Mouse (Mus musculus) kidney, postnatal 0 days (tissue): ENCODE data around the gene Wipf2. TPM values are rescaled to one million over a fixed set of nuclear protein-coding genes. Genes with fewer than 3 reads are reported as not detected.
"Not testable (repeated sequence)": the region's sequence is repeated elsewhere in the genome, so short reads cannot be mapped to it uniquely, and the experiment has no call there.

ENCODE experiments used
- ATAC-seq: fragments of 200-750 bp; cut with Nextera tagmentation; replicated peaks from 2 replicates; pipeline ENCODE4 v1.8.0; 2017; ENCODE audit warnings: low read depth, moderate number of reproducible peaks, moderate TSS enrichment, moderate library complexity; ENCODE audit not compliant: low FRiP score
- DNase-seq: peaks from one replicate; pipeline ENCODE4 v3.0.0-alpha.2; 2016; ENCODE audit warnings: low spot score
- H3K27ac ChIP-seq: fragments of 300-500 bp; sonication (generic); 2 replicates; pipeline ENCODE4 v1.5.1; 2014; ENCODE audit warnings: mild to moderate bottlenecking
- H3K27me3 ChIP-seq: fragments of 300-500 bp; sonication (generic); 2 replicates; pipeline ENCODE4 v1.6.1; 2014; ENCODE audit warnings: low read length, mixed read lengths; ENCODE audit not compliant: insufficient read depth
- H3K36me3 ChIP-seq: fragments of 300-500 bp; sonication (generic); 2 replicates; pipeline ENCODE4 v1.6.1; 2014; ENCODE audit warnings: low read length, mixed read lengths; ENCODE audit not compliant: insufficient read depth
- H3K4me1 ChIP-seq: fragments of 300-500 bp; sonication (generic); replicated peaks from 2 replicates; pipeline ENCODE4 v1.6.1; 2014; ENCODE audit warnings: antibody characterized with exemption, low read length, mixed read lengths; ENCODE audit not compliant: insufficient read depth
- H3K4me2 ChIP-seq: fragments of 300-500 bp; sonication (generic); 2 replicates; pipeline ENCODE4 v1.6.1; 2014; ENCODE audit warnings: mild to moderate bottlenecking, low read length, moderate library complexity, mixed read lengths
- H3K4me3 ChIP-seq: fragments of 300-500 bp; sonication (generic); replicated peaks from 2 replicates; pipeline ENCODE4 v1.5.1; 2014; ENCODE audit warnings: low read depth, low read length
- H3K9ac ChIP-seq: fragments of 300-500 bp; sonication (generic); 2 replicates; pipeline ENCODE4 v1.6.1; 2014; ENCODE audit warnings: low read depth, low read length
- H3K9me3 ChIP-seq: fragments of 300-500 bp; sonication (generic); replicated peaks from 2 replicates; pipeline ENCODE4 v1.6.1; 2016; ENCODE audit warnings: low read length, inconsistent platforms, mixed read lengths
- CTCF ChIP-seq: IDR thresholded peaks from 2 replicates; pipeline ENCODE4 v1.5.1; 2016; ENCODE audit warnings: antibody characterized with exemption, low read depth, mild to moderate bottlenecking, moderate library complexity
- WGBS: fragments of 180-500 bp; shearing (Covaris S2); extraction: QIAGEN DNeasy Blood & Tissue Kit; methylation state at CpG from one replicate; pipeline ENCODE4 v1.1.7; 2014; 5-methylcytosine and 5-hydroxymethylcytosine counted together
- polyA plus RNA-seq: library from polyadenylated mRNA; unstranded; fragments of >200 nt; fragmentation: Nextera tagmentation; extraction: Ambion mirVana; gene quantifications from 2 replicates; pipeline ENCODE4 v1.2.1, GENCODE M21; 2015

The Wipf2 gene
- polyA plus RNA-seq, 1 experiment from 2014 or later: 3.4 TPM

DNA sequence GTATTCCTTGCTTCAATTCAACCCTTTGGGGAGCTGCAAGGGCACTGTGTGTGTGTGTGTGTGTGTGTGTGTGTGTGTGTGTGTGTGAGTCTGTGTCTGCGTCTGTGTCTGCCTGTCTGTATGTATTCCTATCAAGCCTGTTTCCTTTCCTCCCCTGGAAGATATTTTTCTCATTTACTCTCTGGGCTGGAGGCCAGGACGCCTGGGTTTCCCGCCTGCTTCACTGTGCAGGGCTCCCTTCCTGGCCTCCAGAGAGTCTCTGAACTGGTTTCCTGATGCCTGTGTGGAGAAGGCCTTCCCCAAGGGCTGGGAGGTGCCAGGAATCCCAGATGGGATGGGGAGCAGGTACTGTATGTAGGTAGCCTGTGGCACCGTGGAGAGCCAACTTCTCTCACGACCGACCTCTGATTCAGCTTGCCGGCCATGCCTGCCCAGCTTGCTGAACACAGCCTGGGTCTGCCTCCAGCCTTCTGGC lies 66.7 kb downstream of the Wipf2 start:
- H3K9me3 ChIP-seq: no peaks in the 10 kb centered on the region
- WGBS: 41% methylated on average over 7 of the region's 7 CpGs
- no peak overlapping the region for H3K4me3 ChIP-seq
- H3K4me1 ChIP-seq: peaks cover 70% of the 10 kb centered on the region
- H3K27ac ChIP-seq: peak overlapping the region; percentile 71
- DNase-seq (no peak), ATAC-seq (no peak)
- no peaks in the 10 kb centered on the region for H3K36me3 ChIP-seq
- 0 out of 2 replicates have a peak overlapping the region, but pooled peaks have one; percentile 84 for H3K4me2 ChIP-seq
- H3K9ac ChIP-seq: 0 out of 2 replicates have a peak overlapping the region, but pooled peaks have one; percentile 40
- no peaks in the 10 kb centered on the region for H3K27me3 ChIP-seq
- no peak for TF ChIP-seq CTCF

DNA sequence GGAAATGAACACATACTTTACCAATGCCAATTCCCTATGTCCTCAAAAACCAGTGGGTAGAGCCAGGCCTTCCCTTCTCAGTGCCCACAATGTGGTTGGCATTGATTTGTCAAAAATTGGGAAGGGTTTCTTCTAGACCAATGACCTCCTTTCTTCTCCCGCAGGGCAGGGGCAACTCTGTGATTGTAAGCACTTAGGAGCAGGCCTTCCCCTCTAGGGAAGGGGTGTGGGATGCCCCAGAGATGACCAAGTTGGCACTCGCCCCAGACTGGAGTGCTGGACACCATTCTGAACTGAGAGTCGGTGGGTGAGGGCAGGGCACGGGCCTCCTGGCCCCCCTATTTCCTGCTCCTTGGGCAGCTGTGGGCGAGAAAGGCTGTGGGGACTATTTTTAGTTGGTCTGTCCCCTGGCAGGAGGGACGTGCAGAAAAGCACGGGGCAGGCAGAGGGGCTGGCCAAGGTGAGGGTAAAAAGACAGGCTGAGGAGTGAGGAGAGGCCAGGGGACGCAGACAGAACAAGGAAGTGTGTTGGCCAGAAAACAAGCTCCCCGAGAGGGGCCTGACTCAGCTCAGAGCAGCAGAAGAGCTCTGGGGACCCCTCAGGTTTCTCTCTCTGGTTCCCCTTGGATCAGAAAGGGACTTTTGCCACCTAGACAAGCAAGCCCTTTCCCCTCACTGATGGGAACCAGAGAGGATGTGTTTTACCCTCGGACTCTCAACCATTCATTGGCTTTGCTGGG lies 67.5 kb downstream of the Wipf2 start:
- no peak for TF ChIP-seq CTCF
- H3K4me2 ChIP-seq: no peak overlapping the region
- no peaks in the 10 kb centered on the region for H3K27me3 ChIP-seq
- DNase-seq (no peak), ATAC-seq (no peak)
- WGBS: 35% methylated on average over 10 of the region's 10 CpGs
- H3K36me3 ChIP-seq: no peaks in the 10 kb centered on the region
- peak overlapping the region; percentile 71 for H3K27ac ChIP-seq
- H3K4me1 ChIP-seq: peaks cover 68% of the 10 kb centered on the region
- no peak overlapping the region for H3K4me3 ChIP-seq
- no peak overlapping the region for H3K9ac ChIP-seq
- H3K9me3 ChIP-seq: no peaks in the 10 kb centered on the region

DNA sequence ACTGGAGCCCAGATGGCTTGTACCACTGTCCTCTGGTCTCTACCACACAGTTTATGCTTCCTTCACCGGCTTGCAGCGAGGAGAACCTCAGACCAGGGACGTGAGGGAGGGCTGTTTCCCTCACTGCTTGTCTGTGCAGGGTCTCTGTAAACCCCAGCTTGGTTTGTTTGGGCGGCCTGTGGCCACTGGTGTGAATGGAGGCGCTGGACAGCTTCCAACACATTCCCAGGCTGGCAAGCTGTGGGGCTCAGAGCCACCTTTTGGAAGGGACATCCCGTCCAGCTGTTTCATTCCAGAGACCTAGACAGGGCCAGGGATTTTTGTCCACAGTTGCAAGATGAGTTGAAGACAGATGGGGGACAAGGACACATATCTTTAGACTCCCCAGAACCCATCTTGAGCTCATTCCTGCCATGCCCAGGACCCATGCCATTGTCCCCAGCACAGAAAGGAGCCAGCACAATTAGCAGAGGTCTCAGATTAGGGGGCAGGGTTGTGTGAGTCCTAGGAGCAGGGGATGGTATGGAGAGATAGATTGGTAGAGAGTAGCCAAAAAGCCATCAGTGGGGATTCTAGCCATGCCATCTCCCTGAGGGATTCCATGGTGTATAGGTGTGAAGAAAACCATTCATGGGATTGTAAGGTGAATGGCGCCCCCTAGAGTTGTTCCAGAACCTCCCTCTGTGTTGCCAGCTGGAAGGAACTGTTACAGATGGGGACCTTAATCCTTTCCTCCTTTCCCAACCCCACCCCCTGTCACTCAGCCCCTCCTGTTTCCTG lies 68.3 kb downstream of the Wipf2 start:
- H3K27me3 ChIP-seq: no peaks in the 10 kb centered on the region
- H3K27ac ChIP-seq: peak overlapping the region; percentile 71
- H3K9ac ChIP-seq: no peak overlapping the region
- no peaks in the 10 kb centered on the region for H3K36me3 ChIP-seq
- H3K4me3 ChIP-seq: no peak overlapping the region
- WGBS: 25% methylated on average over 7 of the region's 7 CpGs
- DNase-seq (no peak), ATAC-seq (no peak)
- peak; percentile 44 for TF ChIP-seq CTCF
- H3K4me1 ChIP-seq: peaks cover 68% of the 10 kb centered on the region
- H3K4me2 ChIP-seq: no peak overlapping the region
- H3K9me3 ChIP-seq: no peaks in the 10 kb centered on the region

DNA sequence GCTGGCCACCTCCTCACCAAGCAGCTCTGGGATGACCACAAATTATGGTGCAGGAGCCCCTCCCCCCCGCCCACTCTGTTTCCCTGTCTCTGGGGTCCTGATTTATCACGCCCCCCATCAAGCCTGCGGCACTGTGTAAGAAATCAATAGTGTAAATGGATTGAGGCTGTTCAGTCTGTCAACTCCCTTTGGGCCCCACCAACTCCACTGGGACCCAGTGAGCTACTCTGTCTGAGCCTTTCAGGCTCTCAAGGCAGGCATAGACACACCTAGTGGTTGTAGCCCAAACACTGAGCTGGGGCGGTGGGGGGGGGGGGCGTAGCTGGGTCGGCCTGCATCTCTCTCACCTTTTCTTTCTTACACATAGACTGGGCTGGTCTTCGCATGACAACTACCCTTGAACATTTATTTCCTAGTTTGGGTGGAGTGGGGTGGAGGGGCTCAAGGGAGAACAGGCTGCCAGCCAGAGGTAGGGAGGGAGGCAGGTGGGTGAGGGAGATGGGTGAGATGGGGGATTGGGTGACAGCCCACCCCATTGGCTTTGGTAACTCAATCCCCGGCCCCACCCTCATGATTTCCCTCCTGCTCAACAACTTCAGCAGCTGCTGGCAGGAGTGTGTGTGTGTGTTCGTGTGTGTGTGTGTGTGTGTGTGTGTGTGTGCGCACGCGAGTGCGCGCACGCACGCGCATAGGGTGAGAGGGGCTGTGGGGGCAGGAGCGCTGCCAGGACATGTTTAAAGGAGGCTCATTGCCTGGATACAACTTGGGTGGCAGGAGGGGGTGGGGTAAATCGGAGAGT lies 69.1 kb downstream of the Wipf2 start:
- no peak for TF ChIP-seq CTCF
- H3K9me3 ChIP-seq: no peaks in the 10 kb centered on the region
- no peak for ATAC-seq
- H3K9ac ChIP-seq: peak overlapping the region; percentile 23; the same call in 1 of the 2 replicates
- H3K36me3 ChIP-seq: no peaks in the 10 kb centered on the region
- no peak overlapping the region for H3K4me3 ChIP-seq
- no peaks in the 10 kb centered on the region for H3K27me3 ChIP-seq
- peak overlapping the region; percentile 37 for H3K4me2 ChIP-seq
- H3K4me1 ChIP-seq: peaks cover 71% of the 10 kb centered on the region
- H3K27ac ChIP-seq: 0 out of 2 replicates have a peak overlapping the region, but pooled peaks have one; percentile 36
- 8% methylated on average over 19 of the region's 19 CpGs for WGBS
- DNase-seq: peak; percentile 70

DNA sequence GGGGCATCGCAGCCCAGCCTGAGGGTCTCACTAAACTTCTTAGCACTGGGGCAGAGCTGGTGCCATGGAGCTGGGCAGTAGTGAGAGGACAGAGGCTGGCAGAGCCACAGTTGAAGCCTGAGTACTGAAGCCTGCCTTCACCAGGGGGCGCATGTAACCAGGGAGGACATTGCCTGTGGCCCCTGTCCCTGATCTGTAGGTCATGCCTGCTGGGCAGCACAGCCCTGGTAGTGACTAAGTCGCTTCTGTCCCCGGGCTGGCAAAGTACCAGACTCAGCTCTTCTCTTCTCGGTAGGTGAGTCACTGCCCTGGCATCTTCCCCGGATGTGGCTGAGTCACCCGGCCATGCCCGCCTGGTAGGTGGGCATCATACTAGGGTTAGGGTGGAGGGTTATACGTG lies 69.7 kb downstream of the Wipf2 start:
- DNase-seq (peak; percentile 77), ATAC-seq (no peak)
- Histone ChIP-seq H3K27me3 (no peaks in the 10 kb centered on the region), H3K9me3 (no peaks in the 10 kb centered on the region), H3K4me1 (peaks cover 70% of the 10 kb centered on the region), H3K4me3 (no peak overlapping the region), H3K4me2 (peak overlapping the region; percentile 37), H3K9ac (peak overlapping the region; percentile 23; the same call in 1 of the 2 replicates), H3K27ac (0 out of 2 replicates have a peak overlapping the region, but pooled peaks have one; percentile 36), H3K36me3 (no peaks in the 10 kb centered on the region)
- WGBS: 33% methylated on average over 9 of the region's 9 CpGs
- peak; percentile 71 for TF ChIP-seq CTCF

DNA sequence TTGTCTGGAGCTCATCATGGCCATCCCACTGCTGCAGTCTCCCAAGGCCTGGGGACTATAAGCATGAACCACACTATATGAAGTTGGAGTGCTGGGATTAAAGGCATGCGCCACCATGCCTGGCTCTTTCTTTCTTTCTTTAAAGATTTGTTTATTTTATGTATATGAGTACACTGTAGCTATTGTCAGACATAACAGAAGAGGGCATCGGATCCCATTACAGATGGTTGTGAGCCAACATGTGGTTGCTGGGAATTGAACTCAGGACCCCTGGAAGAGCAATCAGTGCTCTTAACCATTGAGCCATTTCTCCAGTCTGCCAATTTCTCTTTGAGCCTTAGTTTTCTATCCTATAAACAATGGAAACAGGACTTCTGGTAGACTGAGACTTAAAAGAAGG lies 70.4 kb downstream of the Wipf2 start:
- not testable (repeated sequence) for H3K4me3 ChIP-seq, H3K9ac ChIP-seq, H3K27ac ChIP-seq, H3K9me3 ChIP-seq, H3K4me2 ChIP-seq, ATAC-seq, H3K27me3 ChIP-seq, H3K36me3 ChIP-seq, DNase-seq
- 93% methylated on average over 2 of the region's 2 CpGs for WGBS
- peaks cover 70% of the 10 kb centered on the region for H3K4me1 ChIP-seq
